Mouse (Mus musculus): ENCODE measurements around the gene Vps8. TPM values are rescaled to one million over a fixed set of nuclear protein-coding genes. Genes with fewer than 3 reads are reported as not detected.

Vps8 gene
- polyA plus RNA-seq, 1 experiment from 2014 or later: 20.1 TPM

GRCm38 (mm10) chr16:21398345-21399051 is 24.4 kb upstream of the Vps8 start:
- H3K4me2 ChIP-seq (ENCODE audit: low read depth, low read length): no peak overlapping the region
- peak; percentile 57; the same call in 1 of the 2 replicates for ATAC-seq (ENCODE audit: insufficient read depth, low FRiP score)
- peak overlapping the region; percentile 19; the same call in 1 of the 2 replicates for H3K27ac ChIP-seq (ENCODE audit: low read length)
- 35% methylated on average over 8 of the region's 8 CpGs for WGBS
- peaks cover 17% of the 10 kb centered on the region for H3K4me1 ChIP-seq (ENCODE audit: control insufficient read depth, insufficient read depth, low read length)
- no peaks in the 10 kb centered on the region for H3K27me3 ChIP-seq (ENCODE audit: control insufficient read depth, insufficient read depth, low read length)
- no peaks in the 10 kb centered on the region for H3K9me3 ChIP-seq (replicated peaks; ENCODE audit: control insufficient read depth, low read length)
- no peak overlapping the region for H3K4me3 ChIP-seq (replicated peaks; ENCODE audit: low read length)
- H3K9ac ChIP-seq (ENCODE audit: low read length): peak overlapping the region; percentile 25
- H3K36me3 ChIP-seq (ENCODE audit: control insufficient read depth, insufficient read depth, low read length): no peaks in the 10 kb centered on the region

DNA sequence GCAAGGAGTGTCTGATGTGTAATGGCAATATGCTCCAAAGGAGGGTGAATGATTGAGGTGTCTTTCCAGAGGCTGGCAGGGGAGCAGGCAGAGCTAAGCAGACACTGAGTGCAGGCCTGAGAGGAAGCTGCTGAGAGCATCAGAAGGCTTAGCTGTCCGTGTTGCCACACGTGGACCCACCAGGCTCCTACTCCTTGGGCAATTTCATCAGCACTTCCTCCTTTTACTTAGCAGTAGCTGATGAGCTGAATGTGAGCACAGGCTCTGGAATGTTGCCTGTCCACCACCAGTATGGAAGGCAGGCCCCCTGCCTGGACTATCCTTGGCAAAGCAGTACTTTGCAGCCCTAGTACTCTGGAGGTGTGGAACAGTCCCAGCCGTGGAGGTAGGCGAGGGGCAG is 23.0 kb upstream of the Vps8 start:
- ATAC-seq (ENCODE audit: insufficient read depth, low FRiP score): no peak
- Histone ChIP-seq H3K9me3 (replicated peaks; ENCODE audit: control insufficient read depth, low read length) (no peaks in the 10 kb centered on the region), H3K4me1 (ENCODE audit: control insufficient read depth, insufficient read depth, low read length) (peaks cover 19% of the 10 kb centered on the region), H3K4me2 (ENCODE audit: low read depth, low read length) (no peak overlapping the region), H3K27ac (ENCODE audit: low read length) (no peak overlapping the region), H3K27me3 (ENCODE audit: control insufficient read depth, insufficient read depth, low read length) (no peaks in the 10 kb centered on the region), H3K4me3 (replicated peaks; ENCODE audit: low read length) (no peak overlapping the region), H3K9ac (ENCODE audit: low read length) (no peak overlapping the region), H3K36me3 (ENCODE audit: control insufficient read depth, insufficient read depth, low read length) (no peaks in the 10 kb centered on the region)
- WGBS: 61% methylated on average over 4 of the region's 4 CpGs

GRCm38 (mm10) chr16:21402068-21402467 is 20.9 kb upstream of the Vps8 start:
- Histone ChIP-seq H3K4me3 (replicated peaks; ENCODE audit: low read length) (no peak overlapping the region), H3K27ac (ENCODE audit: low read length) (no peak overlapping the region), H3K9me3 (replicated peaks; ENCODE audit: control insufficient read depth, low read length) (no peaks in the 10 kb centered on the region), H3K4me1 (ENCODE audit: control insufficient read depth, insufficient read depth, low read length) (peaks cover 27% of the 10 kb centered on the region), H3K4me2 (ENCODE audit: low read depth, low read length) (no peak overlapping the region), H3K36me3 (ENCODE audit: control insufficient read depth, insufficient read depth, low read length) (no peaks in the 10 kb centered on the region), H3K27me3 (ENCODE audit: control insufficient read depth, insufficient read depth, low read length) (no peaks in the 10 kb centered on the region), H3K9ac (ENCODE audit: low read length) (no peak overlapping the region)
- WGBS: 51% methylated on average over 17 of the region's 17 CpGs
- ATAC-seq (ENCODE audit: insufficient read depth, low FRiP score): no peak

GRCm38 (mm10) chr16:21403402-21403801 is 19.5 kb upstream of the Vps8 start:
- Histone ChIP-seq H3K27me3 (ENCODE audit: control insufficient read depth, insufficient read depth, low read length) (no peaks in the 10 kb centered on the region), H3K36me3 (ENCODE audit: control insufficient read depth, insufficient read depth, low read length) (no peaks in the 10 kb centered on the region), H3K4me3 (replicated peaks; ENCODE audit: low read length) (no peak overlapping the region), H3K27ac (ENCODE audit: low read length) (no peak overlapping the region), H3K4me1 (ENCODE audit: control insufficient read depth, insufficient read depth, low read length) (peaks cover 18% of the 10 kb centered on the region), H3K9me3 (replicated peaks; ENCODE audit: control insufficient read depth, low read length) (no peaks in the 10 kb centered on the region), H3K4me2 (ENCODE audit: low read depth, low read length) (no peak overlapping the region), H3K9ac (ENCODE audit: low read length) (no peak overlapping the region)
- WGBS: 73% methylated on average over 2 of the region's 2 CpGs
- ATAC-seq (ENCODE audit: insufficient read depth, low FRiP score): no peak

GRCm38 (mm10) chr16:21404631-21405030 is 18.3 kb upstream of the Vps8 start:
- Histone ChIP-seq H3K4me1 (ENCODE audit: control insufficient read depth, insufficient read depth, low read length) (peaks cover 14% of the 10 kb centered on the region), H3K27ac (ENCODE audit: low read length) (no peak overlapping the region), H3K4me2 (ENCODE audit: low read depth, low read length) (no peak overlapping the region), H3K9ac (ENCODE audit: low read length) (no peak overlapping the region), H3K27me3 (ENCODE audit: control insufficient read depth, insufficient read depth, low read length) (no peaks in the 10 kb centered on the region), H3K4me3 (replicated peaks; ENCODE audit: low read length) (no peak overlapping the region), H3K36me3 (ENCODE audit: control insufficient read depth, insufficient read depth, low read length) (no peaks in the 10 kb centered on the region), H3K9me3 (replicated peaks; ENCODE audit: control insufficient read depth, low read length) (no peaks in the 10 kb centered on the region)
- WGBS: 49% methylated on average over 5 of the region's 5 CpGs
- no peak for ATAC-seq (ENCODE audit: insufficient read depth, low FRiP score)

DNA sequence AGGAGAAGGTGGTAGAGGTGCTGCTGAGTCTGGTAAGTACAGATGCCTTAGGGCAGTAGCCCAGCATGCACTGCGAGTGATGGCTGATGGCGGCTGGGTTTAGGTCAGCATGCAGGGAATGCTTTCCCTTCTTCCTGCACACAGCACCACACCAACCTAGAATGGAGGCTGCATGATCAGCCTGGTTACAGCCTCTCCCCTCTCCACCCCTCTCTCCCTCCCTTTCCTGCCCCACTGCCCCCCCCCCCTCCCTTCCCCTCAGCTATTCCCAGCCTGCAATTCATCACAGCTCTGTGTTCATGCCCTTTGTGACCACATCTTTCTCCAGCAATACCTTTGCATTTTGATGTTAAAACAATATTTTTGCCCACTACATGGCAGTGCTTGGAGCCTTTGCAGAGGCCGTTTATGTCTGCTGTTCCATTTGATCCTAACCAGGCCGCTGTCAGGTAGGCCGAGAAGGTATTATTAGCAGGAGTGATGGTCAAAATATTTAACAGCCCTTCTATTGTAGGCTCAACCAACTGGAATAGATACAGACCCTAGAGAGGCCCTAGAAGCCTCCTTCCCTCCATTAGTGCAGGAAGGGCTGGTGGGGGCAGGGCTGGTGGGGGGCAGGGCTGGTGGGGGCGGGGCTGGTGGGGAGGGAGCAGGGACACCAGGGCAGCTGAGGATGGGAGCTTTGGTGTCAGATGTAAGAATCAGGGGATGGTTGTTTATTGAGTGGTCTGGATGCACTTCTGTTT is 17.5 kb upstream of the Vps8 start:
- Histone ChIP-seq H3K4me1 (ENCODE audit: control insufficient read depth, insufficient read depth, low read length) (peaks cover 14% of the 10 kb centered on the region), H3K4me2 (ENCODE audit: low read depth, low read length) (no peak overlapping the region), H3K9ac (ENCODE audit: low read length) (no peak overlapping the region), H3K27ac (ENCODE audit: low read length) (no peak overlapping the region; the same call in 1 of the 2 replicates), H3K27me3 (ENCODE audit: control insufficient read depth, insufficient read depth, low read length) (no peaks in the 10 kb centered on the region), H3K9me3 (replicated peaks; ENCODE audit: control insufficient read depth, low read length) (no peaks in the 10 kb centered on the region), H3K4me3 (replicated peaks; ENCODE audit: low read length) (no peak overlapping the region), H3K36me3 (ENCODE audit: control insufficient read depth, insufficient read depth, low read length) (no peaks in the 10 kb centered on the region)
- peak; percentile 64; the same call in 1 of the 2 replicates for ATAC-seq (ENCODE audit: insufficient read depth, low FRiP score)
- 45% methylated on average over 6 of the region's 6 CpGs for WGBS

DNA sequence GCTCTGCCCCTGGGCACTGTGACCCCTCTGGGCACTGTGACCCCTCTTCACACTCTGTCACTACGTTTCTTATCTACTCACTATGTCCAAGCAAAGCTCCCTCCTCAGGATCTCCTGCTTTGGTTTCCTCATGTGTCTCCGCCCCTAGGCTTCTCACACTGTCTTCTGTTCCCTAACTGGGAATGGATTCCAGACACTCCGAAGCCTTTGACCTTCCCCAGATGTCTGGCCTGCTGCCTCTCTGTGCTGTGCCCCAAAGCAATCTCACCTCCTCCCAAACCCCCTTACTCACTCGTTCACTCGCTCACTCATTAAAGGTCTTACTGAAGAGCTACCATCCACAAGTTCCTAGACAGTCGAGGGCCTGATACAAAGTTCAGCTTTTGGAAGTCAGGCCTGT is 16.8 kb upstream of the Vps8 start:
- H3K9ac ChIP-seq (ENCODE audit: low read length): no peak overlapping the region
- no peaks in the 10 kb centered on the region for H3K27me3 ChIP-seq (ENCODE audit: control insufficient read depth, insufficient read depth, low read length)
- peaks cover 14% of the 10 kb centered on the region for H3K4me1 ChIP-seq (ENCODE audit: control insufficient read depth, insufficient read depth, low read length)
- no peak overlapping the region for H3K27ac ChIP-seq (ENCODE audit: low read length)
- no peak overlapping the region for H3K4me3 ChIP-seq (replicated peaks; ENCODE audit: low read length)
- 0 out of 2 replicates have a peak, but pooled peaks have one; percentile 44 for ATAC-seq (ENCODE audit: insufficient read depth, low FRiP score)
- no peak overlapping the region for H3K4me2 ChIP-seq (ENCODE audit: low read depth, low read length)
- no peaks in the 10 kb centered on the region for H3K9me3 ChIP-seq (replicated peaks; ENCODE audit: control insufficient read depth, low read length)
- WGBS: 47% methylated on average over 6 of the region's 6 CpGs
- H3K36me3 ChIP-seq (ENCODE audit: control insufficient read depth, insufficient read depth, low read length): no peaks in the 10 kb centered on the region

DNA sequence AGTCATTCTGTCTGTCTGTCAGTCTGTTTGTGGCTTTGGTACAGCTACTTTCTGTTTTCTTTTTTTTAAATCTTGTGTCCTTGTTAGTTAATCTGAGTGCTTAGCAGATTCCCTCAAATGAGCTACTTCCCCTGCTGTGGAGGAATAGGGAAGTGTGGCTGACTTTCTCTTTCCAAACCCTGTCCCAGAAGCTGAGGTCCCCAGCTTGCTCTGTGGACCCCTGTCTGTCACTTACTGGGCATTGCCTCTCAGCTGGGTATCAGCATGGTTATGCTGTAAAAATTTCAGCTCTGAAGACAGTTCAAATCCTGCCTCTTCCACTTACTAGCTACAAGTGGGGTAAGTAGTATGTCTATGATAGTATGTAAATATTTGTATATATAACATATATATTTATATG is 11.1 kb upstream of the Vps8 start:
- H3K36me3 ChIP-seq (ENCODE audit: control insufficient read depth, insufficient read depth, low read length): no peaks in the 10 kb centered on the region
- no peaks in the 10 kb centered on the region; the same call in 1 of the 2 replicates for H3K27me3 ChIP-seq (ENCODE audit: control insufficient read depth, insufficient read depth, low read length)
- H3K9me3 ChIP-seq (replicated peaks; ENCODE audit: control insufficient read depth, low read length): no peaks in the 10 kb centered on the region
- no peak overlapping the region for H3K4me3 ChIP-seq (replicated peaks; ENCODE audit: low read length)
- H3K9ac ChIP-seq (ENCODE audit: low read length): no peak overlapping the region
- no peak for ATAC-seq (ENCODE audit: insufficient read depth, low FRiP score)
- no peaks in the 10 kb centered on the region for H3K4me1 ChIP-seq (ENCODE audit: control insufficient read depth, insufficient read depth, low read length)
- H3K4me2 ChIP-seq (ENCODE audit: low read depth, low read length): no peak overlapping the region
- H3K27ac ChIP-seq (ENCODE audit: low read length): no peak overlapping the region

GRCm38 (mm10) chr16:21412593-21413047 is 10.3 kb upstream of the Vps8 start:
- H3K9ac ChIP-seq (ENCODE audit: low read length): no peak overlapping the region

More at GRCm38 (mm10) chr16:21412593-21413047, 10.3 kb upstream of the Vps8 start:
- Histone ChIP-seq H3K36me3 (ENCODE audit: control insufficient read depth, insufficient read depth, low read length) (no peaks in the 10 kb centered on the region), H3K4me3 (replicated peaks; ENCODE audit: low read length) (no peak overlapping the region), H3K27ac (ENCODE audit: low read length) (no peak overlapping the region), H3K9me3 (replicated peaks; ENCODE audit: control insufficient read depth, low read length) (no peaks in the 10 kb centered on the region), H3K27me3 (ENCODE audit: control insufficient read depth, insufficient read depth, low read length) (no peaks in the 10 kb centered on the region; the same call in 1 of the 2 replicates), H3K4me2 (ENCODE audit: low read depth, low read length) (no peak overlapping the region), H3K4me1 (ENCODE audit: control insufficient read depth, insufficient read depth, low read length) (no peaks in the 10 kb centered on the region)
- peak; percentile 73; the same call in 1 of the 2 replicates for ATAC-seq (ENCODE audit: insufficient read depth, low FRiP score)
- 22% methylated on average over 8 of the region's 8 CpGs for WGBS
